Mouse (Mus musculus) gastrocnemius, adult 8-10 months (tissue): ENCODE data around the gene Defb23. TPM values are rescaled to one million over a fixed set of nuclear protein-coding genes. Genes with fewer than 3 reads are reported as not detected.
"Not testable (repeated sequence)": the region's sequence is repeated elsewhere in the genome, so short reads cannot be mapped to it uniquely, and the experiment has no call there.

ENCODE experiments used
- DNase-seq, 2 experiments: peaks; one replicate each; pipeline ENCODE4 v3.0.0; 2022; ENCODE audit warnings: low spot score in 2 of 2
- total RNA-seq, 4 experiments: library from RNA; stranded (reverse); gene quantifications; 2 replicates each; pipeline ENCODE4 v1.2.4; 2022

Defb23 gene
- total RNA-seq, 4 experiments from 2014 or later, result not detected

DNA sequence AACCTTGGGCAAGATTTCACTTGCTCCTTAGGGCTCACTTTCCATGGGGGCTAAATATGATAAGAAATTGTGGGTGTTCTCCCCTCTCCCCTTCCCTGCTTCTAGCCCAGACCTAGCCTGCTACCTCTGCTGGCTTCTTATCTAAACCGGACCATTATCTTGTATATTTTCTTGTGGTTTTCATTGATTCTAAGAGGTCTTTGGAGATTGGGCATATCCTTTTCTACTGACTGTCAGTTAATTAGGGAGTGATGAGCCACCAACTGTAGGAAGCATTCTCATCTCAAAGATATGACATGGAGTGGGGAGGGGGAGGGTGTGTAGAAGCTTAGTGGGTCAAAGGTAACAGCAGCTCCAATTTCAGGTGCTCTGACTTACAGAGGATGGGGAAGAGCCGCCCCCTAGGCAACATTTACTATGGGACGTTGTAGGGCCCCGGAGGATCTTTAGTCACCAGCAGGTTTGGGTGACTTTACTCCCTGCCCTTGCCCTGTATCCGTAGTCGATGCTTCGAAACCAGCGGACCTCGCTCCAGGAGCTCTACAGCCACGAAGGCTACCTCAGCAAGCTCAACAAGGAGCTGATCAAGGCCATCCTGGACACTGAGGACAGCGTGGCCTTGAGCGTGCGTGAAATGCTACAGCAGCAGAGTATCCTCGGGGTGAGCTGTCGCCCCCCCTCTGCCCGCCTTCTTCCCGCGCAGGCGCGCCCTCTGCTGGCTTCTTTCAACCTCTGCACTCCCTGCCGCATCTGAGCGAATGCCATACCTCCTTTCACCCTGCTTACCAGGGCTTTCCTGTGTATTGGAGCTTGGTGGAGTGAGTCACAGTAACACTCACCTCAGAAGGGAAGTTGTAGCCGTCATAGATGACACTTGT, 27.2 kb downstream of the Defb23 start:
- DNase-seq, result peak; percentile 41 to 45

DNA sequence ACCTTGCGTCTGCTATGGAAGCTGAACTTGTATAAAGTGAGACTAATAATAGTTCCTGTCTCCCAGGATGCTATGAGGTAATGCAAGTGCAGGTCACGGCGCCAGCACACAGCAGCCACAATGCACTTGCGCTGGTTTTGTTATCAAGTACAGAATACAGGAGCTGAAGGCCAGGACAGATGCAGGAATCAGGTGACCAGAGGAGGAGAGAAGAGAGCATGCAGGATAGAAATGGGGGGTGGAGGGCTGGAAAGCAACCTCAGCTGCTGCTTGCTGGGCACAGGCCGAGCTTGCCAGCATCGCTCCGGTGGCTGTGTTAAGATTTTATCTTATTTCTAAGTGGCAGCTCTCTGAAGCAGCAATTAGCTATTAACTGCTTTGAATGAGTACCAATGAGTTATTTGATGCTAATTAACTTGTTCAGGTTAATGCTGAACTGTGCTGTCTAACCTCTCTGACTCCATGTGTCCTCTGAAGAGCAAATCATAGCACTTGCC, 28.0 kb downstream of the Defb23 start:
- DNase-seq, result no peak

DNA sequence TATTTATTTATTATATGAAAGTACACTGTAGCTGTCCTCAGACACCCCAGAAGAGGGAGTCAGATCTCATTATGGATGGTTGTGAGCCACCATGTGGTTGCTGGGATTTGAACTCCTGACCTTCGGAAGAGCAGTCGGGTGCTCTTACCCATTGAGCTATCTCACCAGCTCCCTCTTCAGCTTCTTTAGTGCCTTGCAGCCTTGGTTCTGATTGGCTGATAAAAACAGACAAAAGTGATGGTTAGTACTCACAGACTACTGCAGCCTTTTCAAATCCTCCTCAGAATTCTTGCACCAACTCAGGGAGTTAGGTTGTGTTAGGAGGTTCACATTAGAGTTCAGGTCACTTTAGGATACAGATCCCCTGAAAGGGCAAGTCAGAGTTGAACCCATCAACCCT, 35.9 kb downstream of the Defb23 start:
- not testable (repeated sequence) for DNase-seq

GRCm38 (mm10) chr2:152427493-152427892, 36.9 kb downstream of the Defb23 start:
- no peak for DNase-seq

DNA sequence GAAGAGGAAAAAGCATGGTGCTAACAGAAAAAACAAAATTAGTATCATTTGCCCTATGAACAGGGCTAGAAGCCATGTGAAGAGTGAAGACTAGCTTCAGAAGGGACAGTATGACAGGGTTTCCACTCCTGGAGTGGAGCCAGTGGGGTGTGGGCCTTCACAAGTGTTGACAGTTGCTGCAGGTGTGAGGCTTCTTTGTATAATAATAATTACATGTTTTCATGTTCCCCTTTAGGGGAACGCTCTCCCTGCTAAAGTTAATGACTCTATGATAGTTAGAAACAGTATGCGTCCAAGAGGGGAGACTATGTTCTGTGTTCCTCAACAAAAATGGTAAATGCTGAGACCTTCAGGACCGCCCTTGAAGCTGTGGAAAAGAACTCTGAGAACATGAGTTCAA, 48.6 kb downstream of the Defb23 start:
- no peak for DNase-seq

DNA sequence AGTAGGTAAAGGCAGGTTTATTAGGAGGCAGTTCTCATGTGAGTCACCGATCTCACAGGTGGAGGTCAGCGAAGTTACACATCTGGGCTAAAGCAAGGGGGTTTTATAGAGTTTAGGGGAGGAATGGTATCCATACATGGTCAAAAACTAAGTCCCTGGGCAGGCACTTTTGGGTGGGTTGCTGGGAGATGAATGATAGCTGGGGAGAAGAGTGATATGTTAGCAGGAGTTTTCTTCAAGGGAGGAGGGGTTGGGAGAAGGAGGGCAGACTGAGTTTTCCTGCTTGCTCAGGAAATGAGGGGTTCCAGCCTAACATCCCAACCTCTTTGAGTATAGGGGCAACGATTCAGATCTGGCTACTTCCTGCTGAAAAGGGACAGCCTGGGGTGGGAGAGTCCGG, 49.1 kb downstream of the Defb23 start, which contains the start of gene 6820408C15Rik:
Gene 6820408C15Rik (plus strand): TSS at position 301 of the 400 bp plus-strand sequence.
- no peak for DNase-seq

GRCm38 (mm10) chr2:152414591-152415165, 49.7 kb downstream of the Defb23 start, which contains the start of gene Zcchc3:
TSS of gene Zcchc3 (minus strand) at chr2:152415027.
- DNase-seq, result peak; percentile 40 to 69

GRCm38 (mm10) chr2:152413765-152414584, 50.4 kb downstream of the Defb23 start:
- DNase-seq, result no peak

DNA sequence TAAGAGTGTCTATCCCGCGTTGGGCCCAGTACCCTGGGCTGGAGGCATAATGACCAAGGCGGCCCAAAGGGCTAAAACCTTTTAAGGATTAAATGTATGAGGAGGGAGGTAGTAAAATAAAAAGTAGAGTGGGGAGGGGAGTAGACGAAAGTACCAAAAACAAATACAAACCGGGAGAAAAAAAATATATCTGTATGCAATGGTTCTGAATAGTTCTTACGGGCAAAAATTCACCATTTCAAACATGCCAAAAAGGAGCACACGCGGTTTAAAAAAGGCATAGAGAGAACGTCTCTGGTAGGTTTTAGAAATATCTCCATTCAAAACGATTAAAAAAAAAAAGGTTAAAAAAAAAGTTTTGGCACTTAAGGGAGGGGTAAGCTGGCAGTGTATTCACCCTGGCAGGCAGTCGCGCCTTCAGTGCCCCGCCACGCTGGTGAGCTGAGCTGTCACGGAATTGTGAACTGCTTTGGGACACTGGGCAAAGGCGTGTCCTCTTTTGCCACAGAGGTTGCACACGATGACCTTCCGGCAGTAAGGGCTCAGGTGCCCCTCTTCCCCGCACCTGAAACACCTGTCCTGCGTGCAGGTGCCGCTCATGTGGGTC, 51.2 kb downstream of the Defb23 start:
- no peak for DNase-seq

DNA sequence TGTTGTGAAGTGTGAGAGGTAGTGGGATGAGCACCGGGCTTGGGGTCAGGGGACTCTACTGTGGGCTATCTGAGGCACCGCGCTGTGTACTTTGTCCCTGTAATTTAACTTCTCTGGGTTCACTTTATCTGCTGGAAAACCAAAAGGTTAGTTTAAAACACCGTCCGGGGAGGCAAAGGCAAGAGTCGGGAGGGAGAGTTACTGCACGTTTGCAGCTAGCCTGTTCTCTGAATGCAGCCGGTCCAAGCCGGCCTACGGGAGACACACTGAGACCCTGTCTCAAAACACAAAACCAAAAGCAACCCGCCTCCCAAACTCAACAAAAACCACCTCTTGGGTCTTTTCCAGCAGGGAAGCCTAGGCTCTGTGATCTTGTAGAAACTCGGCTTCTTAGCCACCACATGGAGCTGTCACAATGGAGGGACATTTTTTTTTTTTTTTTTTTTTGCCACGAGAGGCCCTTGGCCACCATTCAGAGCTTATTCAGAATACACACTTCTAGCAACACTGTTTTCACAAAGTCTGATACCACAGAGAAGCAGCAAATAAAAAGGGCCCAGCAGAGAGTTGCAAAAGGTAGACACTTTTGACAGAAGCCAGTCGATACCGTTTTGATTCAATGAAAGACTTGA, 51.8 kb downstream of the Defb23 start:
- no peak for DNase-seq

GRCm38 (mm10) chr2:152411471-152411870, 52.9 kb downstream of the Defb23 start:
- DNase-seq, result no peak

GRCm38 (mm10) chr2:152410971-152411371, 53.4 kb downstream of the Defb23 start:
- DNase-seq, result peak; percentile 19 to 50

DNA sequence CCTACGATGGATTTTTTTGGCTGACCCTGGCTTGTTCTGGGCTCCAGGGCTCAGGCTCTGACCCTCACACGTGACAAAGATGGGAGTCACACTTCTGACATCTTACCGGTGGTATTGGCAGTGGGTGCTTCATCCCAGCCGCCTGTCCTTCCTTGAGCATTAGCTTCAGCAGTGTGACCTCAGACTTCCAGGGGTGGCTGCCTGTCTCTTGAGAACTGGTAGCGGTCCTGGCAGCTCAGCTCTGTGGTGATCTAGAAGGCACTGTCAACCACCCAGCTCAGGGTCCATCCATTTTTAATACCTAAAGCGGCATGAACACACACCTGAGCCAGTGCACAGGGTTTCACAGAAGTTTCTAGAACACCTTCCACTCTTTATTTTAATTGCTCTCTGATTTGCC, 54.6 kb downstream of the Defb23 start:
- no peak for DNase-seq

Other genes starting within 250 kb of the Defb23 start
- 100 to 1,000 TPM in 2 of 4 experiments, 10 to 100 TPM in 2; 92.9 to 110 (median 100) TPM for gene Csnk2a1, start 237.8 kb downstream of the Defb23 start, total RNA-seq
- gene Tbc1d20, start 170.8 kb downstream of the Defb23 start, total RNA-seq, result 10 to 100 TPM; 18.4 to 27.9 (median 24.9) TPM
- gene Rbck1, start 132.0 kb downstream of the Defb23 start, total RNA-seq, result 10 to 100 TPM; 23.7 to 31.7 (median 27.1) TPM
- 1 to 10 TPM in 2 of 4 experiments, under 1 TPM in 2; 0.58 to 2.0 (median 1.1) TPM for gene Trib3, start 120.6 kb downstream of the Defb23 start, total RNA-seq
- under 1 TPM in 1 of 4 experiments, not detected in 3; 0.22 TPM for gene Nrsn2, start 88.0 kb downstream of the Defb23 start, total RNA-seq
- under 1 TPM; 0.34 to 0.58 (median 0.49) TPM for gene Sox12, start 66.6 kb downstream of the Defb23 start, total RNA-seq
- gene Zcchc3, start 49.6 kb downstream of the Defb23 start, total RNA-seq, result under 1 TPM; 0.46 to 0.88 (median 0.84) TPM
- not detected for gene 6820408C15Rik, start 49.0 kb downstream of the Defb23 start, total RNA-seq
- not detected for gene Defb20, start 12.4 kb upstream of the Defb23 start, total RNA-seq
- gene Defb22, start 25.5 kb upstream of the Defb23 start, total RNA-seq, result not detected
- gene Defb26, start 47.1 kb upstream of the Defb23 start, total RNA-seq, result not detected
- not detected for gene Defb28, start 53.6 kb upstream of the Defb23 start, total RNA-seq
- not detected for gene Defb29, start 75.5 kb upstream of the Defb23 start, total RNA-seq
- not detected for gene Gm17416, start 104.7 kb upstream of the Defb23 start, total RNA-seq
- not detected for gene Defb21, start 108.1 kb upstream of the Defb23 start, total RNA-seq
- not detected for gene Defb19, start 115.7 kb upstream of the Defb23 start, total RNA-seq
- gene Defb45, start 134.8 kb upstream of the Defb23 start, total RNA-seq, result under 1 TPM in 1 of 4 experiments, not detected in 3; 0.94 TPM
- gene Defb36, start 139.7 kb upstream of the Defb23 start, total RNA-seq, result not detected
- gene Defb25, start 158.4 kb upstream of the Defb23 start, total RNA-seq, result not detected
- gene Rem1, start 162.3 kb upstream of the Defb23 start, total RNA-seq, result 1 to 10 TPM; 1.5 to 2.5 (median 1.7) TPM
- 10 to 100 TPM; 25.7 to 34.6 (median 28.7) TPM for gene H13, start 204.8 kb upstream of the Defb23 start, total RNA-seq
- 10 to 100 TPM; 10.2 to 12.8 (median 11.9) TPM for gene Mcts2, start 222.4 kb upstream of the Defb23 start, total RNA-seq